Comparison of ENCODE assay signal across 6 mouse cellular contexts in genomic region chr11:3182707-3183106, GRCm38 (mm10). TPM values are rescaled to one million over a fixed set of nuclear protein-coding genes. Genes with fewer than 3 reads are reported as not detected.
DNase-seq lines count a peak whose midpoint lies in the region.

No protein-coding gene starts in this region.

- DNase-seq in MN1 (ENCODE audit: low spot score): peak; percentile 20
- DNase-seq in gastrocnemius, adult 8-10 months (ENCODE audit: low spot score in 2 of 2): peak; percentile 7 to 26
- peak; percentile 32 for DNase-seq in heart, adult 8-10 months (ENCODE audit: low spot score)
- peak; percentile 9 for DNase-seq in kidney, postnatal 14 days
- peak; percentile 8 for DNase-seq in right cerebral cortex, postnatal 25 days
- peak; percentile 25 for DNase-seq in thymus, postnatal 14 days

RNA-seq across cellular contexts. Expression of gene Sfi1, which starts 10.6 kb away (rescaled TPM):
- total RNA-seq in gastrocnemius, adult 8-10 months (2022): 10 to 100 TPM in 2 of 4 experiments, 1 to 10 TPM in 2; 7.8 to 12.1 (median 9.6) TPM
- total RNA-seq in heart, adult 8-10 months (2022): 10 to 100 TPM; 12.9 to 27.4 (median 20.4) TPM

RNA-seq across cellular contexts. Expression of gene Eif4enif1, which starts 19.5 kb away (rescaled TPM):
- total RNA-seq in gastrocnemius, adult 8-10 months (2022): 10 to 100 TPM; 27.6 to 39.3 (median 31.4) TPM
- 10 to 100 TPM; 39.3 to 43.9 (median 40.4) TPM for total RNA-seq in heart, adult 8-10 months (2022)

Comparison
In these comparisons a context has a peak if more than half of its experiments do, and no peak if none do; other contexts are left out.
1. Peak in every context shown above with its lines: DNase-seq.